Mouse (Mus musculus) intestine, postnatal 0 days (tissue): ENCODE measurements around the gene Greb1. TPM values are rescaled to one million over a fixed set of nuclear protein-coding genes. Genes with fewer than 3 reads are reported as not detected.

Experiments
- ATAC-seq: fragments of 200-750 bp; cut with Nextera tagmentation; 2 replicates; pipeline ENCODE4 v1.8.0; 2017; ENCODE audit warnings: mild to moderate bottlenecking, moderate TSS enrichment, moderate library complexity
- H3K27ac ChIP-seq: fragments of 300-500 bp; sonication (generic); 2 replicates; pipeline ENCODE4 v1.5.1; 2014; ENCODE audit warnings: mild to moderate bottlenecking, low read depth, low read length, moderate library complexity
- H3K27me3 ChIP-seq: fragments of 300-500 bp; sonication (generic); replicated peaks from 2 replicates; pipeline ENCODE4 v1.6.1; 2014; ENCODE audit warnings: low read length, mixed read lengths; ENCODE audit not compliant: control insufficient read depth, insufficient read depth
- H3K36me3 ChIP-seq: fragments of 300-500 bp; sonication (generic); 2 replicates; pipeline ENCODE4 v1.6.1; 2014; ENCODE audit warnings: mild to moderate bottlenecking, moderate library complexity; ENCODE audit not compliant: control insufficient read depth, insufficient read depth
- H3K4me1 ChIP-seq: fragments of 300-500 bp; sonication (generic); replicated peaks from 2 replicates; pipeline ENCODE4 v1.6.1; 2014; ENCODE audit warnings: antibody characterized with exemption, low read length, mixed read lengths; ENCODE audit not compliant: control insufficient read depth, insufficient read depth
- H3K4me2 ChIP-seq: fragments of 300-500 bp; sonication (generic); replicated peaks from 2 replicates; pipeline ENCODE4 v1.6.1; 2014; ENCODE audit warnings: low read depth, mild to moderate bottlenecking, moderate library complexity
- H3K4me3 ChIP-seq: fragments of 300-500 bp; sonication (generic); 2 replicates; pipeline ENCODE4 v1.5.1; 2014; ENCODE audit warnings: low read depth, low read length
- H3K9ac ChIP-seq: fragments of 300-500 bp; sonication (generic); 2 replicates; pipeline ENCODE4 v1.6.1; 2014; ENCODE audit warnings: mild to moderate bottlenecking, low read depth, low read length
- H3K9me3 ChIP-seq: fragments of 300-500 bp; sonication (generic); 2 replicates; pipeline ENCODE4 v1.6.1; 2016; ENCODE audit warnings: mixed run types; ENCODE audit not compliant: control insufficient read depth
- CTCF ChIP-seq: sonication (generic); IDR thresholded peaks from 2 replicates; pipeline ENCODE4 v1.5.1; 2016; ENCODE audit warnings: low read depth, mild to moderate bottlenecking, control low read depth, antibody characterized with exemption, moderate library complexity
- WGBS: fragments of 180-500 bp; shearing (Covaris S2); extraction: QIAGEN DNeasy Blood & Tissue Kit; methylation state at CpG from one replicate; pipeline ENCODE4 v1.1.7; 2014; 5-methylcytosine and 5-hydroxymethylcytosine counted together
- polyA plus RNA-seq: library from polyadenylated mRNA; unstranded; fragments of >200 nt; fragmentation: Nextera tagmentation; extraction: Ambion mirVana; gene quantifications from 2 replicates; pipeline ENCODE4 v1.2.1, GENCODE M21; 2015

Greb1 gene
- polyA plus RNA-seq, 1 experiment from 2014 or later, result 3.4 TPM

DNA sequence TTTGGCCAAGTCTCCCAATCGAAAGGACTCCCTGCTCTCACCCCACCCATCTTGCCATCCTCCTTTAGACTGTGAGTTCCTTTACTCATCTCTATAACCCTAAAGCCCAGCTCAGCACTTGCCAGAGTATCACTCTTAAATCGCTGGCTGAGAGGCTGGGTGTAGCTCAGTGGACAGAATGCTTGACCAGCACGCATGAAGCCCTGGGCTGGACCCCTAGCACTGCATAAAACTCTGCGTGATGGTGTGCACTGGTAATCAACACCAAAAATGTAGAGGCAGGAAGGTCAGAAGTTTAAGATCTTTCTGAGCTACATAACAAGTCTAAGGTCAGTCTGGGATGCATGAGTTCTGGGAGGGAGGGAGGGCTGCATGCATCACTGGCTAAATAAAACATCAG, 26.1 kb downstream of the Greb1 start:
- no peaks in the 10 kb centered on the region for H3K9me3 ChIP-seq
- 92% methylated on average over 4 of the region's 4 CpGs for WGBS
- H3K4me1 ChIP-seq, result no peaks in the 10 kb centered on the region
- no peak overlapping the region for H3K9ac ChIP-seq
- H3K4me3 ChIP-seq, result no peak overlapping the region
- ATAC-seq, result no peak
- TF ChIP-seq CTCF, result no peak
- no peaks in the 10 kb centered on the region for H3K27me3 ChIP-seq
- H3K4me2 ChIP-seq, result no peak overlapping the region
- no peak overlapping the region for H3K27ac ChIP-seq
- H3K36me3 ChIP-seq, result no peaks in the 10 kb centered on the region

DNA sequence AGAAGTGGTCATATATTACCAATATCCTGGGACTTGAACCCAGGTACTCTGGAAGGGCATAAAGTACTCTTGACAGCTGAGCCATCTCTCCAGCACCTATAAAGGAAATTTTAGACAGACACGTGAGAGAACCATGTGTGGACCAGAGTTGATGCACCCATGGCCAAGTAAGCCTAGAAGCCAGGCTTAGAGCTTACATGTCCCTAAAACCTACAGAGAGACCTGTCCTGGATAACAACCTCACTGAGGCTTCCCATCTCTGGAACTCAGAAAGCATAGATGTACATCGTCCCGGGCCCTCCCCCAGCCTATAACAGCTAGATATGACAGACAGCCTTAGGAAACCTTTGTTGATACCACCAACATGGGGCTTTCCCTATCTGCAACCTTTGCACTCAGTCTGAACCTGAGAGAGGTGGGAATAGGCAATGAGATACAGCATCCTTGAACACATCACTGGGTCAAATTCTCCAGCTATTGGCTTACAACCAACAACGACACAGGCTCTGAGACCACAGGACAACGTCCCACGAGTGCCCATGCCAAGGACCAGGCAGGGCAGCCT, 31.0 kb downstream of the Greb1 start:
- no peak for TF ChIP-seq CTCF
- Histone ChIP-seq H3K9me3 (no peaks in the 10 kb centered on the region), H3K4me2 (no peak overlapping the region), H3K9ac (no peak overlapping the region), H3K4me1 (no peaks in the 10 kb centered on the region), H3K27me3 (no peaks in the 10 kb centered on the region), H3K27ac (no peak overlapping the region), H3K36me3 (no peaks in the 10 kb centered on the region), H3K4me3 (no peak overlapping the region)
- no peak for ATAC-seq
- WGBS, result 68% methylated on average over 6 of the region's 6 CpGs

DNA sequence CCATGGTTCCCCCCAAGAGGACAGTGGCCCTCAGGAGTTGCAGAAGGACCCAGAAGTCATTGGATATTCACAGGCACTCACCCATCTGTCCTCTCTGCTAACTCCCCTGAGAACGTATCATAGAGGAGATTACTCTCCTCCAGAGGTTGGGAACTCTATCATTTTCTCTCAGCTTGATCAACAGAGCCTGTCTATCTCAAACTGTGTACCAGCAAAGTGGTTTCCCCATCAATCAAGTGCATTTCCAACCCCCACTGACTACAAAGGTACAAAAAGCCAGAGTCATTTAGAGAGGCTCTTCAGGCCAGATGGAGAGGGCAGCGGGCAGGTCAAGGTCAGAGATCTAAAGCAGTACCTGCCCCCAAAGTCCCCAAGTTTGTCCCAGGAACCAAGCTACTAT, 32.0 kb downstream of the Greb1 start:
- H3K4me3 ChIP-seq, result no peak overlapping the region
- H3K9ac ChIP-seq, result no peak overlapping the region
- H3K36me3 ChIP-seq, result no peaks in the 10 kb centered on the region
- 0 out of 2 replicates have a peak, but pooled peaks cover 3% of the 10 kb centered on the region for H3K4me1 ChIP-seq
- no peak for ATAC-seq
- TF ChIP-seq CTCF, result no peak
- no peaks in the 10 kb centered on the region for H3K9me3 ChIP-seq
- no peak overlapping the region for H3K27ac ChIP-seq
- H3K4me2 ChIP-seq, result no peak overlapping the region
- WGBS, result 69% methylated on average over 2 of the region's 2 CpGs
- no peaks in the 10 kb centered on the region for H3K27me3 ChIP-seq

DNA sequence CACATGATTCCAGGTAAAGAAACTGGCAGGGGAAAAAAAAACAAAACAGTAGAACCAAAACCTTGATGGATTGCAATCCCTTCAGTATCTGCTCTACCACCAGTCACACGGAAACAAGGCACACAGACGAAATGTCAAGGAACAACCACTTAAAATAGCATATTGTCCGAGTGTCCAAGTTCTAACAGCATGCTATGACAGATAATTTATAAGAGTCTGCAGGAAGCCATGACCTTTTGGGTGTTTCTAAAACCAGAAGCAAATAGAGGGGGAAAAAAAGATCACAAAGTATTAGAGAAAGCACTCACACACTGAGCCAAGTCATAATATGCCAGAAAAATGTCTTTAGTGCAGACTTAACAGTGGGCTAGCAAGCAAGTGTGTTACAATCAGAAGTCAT, 32.4 kb downstream of the Greb1 start:
- TF ChIP-seq CTCF, result no peak
- no peak for ATAC-seq
- Histone ChIP-seq H3K27ac (no peak overlapping the region), H3K4me1 (0 out of 2 replicates have a peak, but pooled peaks cover 4% of the 10 kb centered on the region), H3K9me3 (no peaks in the 10 kb centered on the region), H3K9ac (no peak overlapping the region), H3K4me2 (no peak overlapping the region), H3K4me3 (no peak overlapping the region), H3K27me3 (no peaks in the 10 kb centered on the region), H3K36me3 (no peaks in the 10 kb centered on the region)
- 57% methylated on average over 3 of the region's 3 CpGs for WGBS

GRCm38 (mm10) chr12:16764776-16765445, 35.8 kb downstream of the Greb1 start:
- no peak for TF ChIP-seq CTCF
- H3K4me2 ChIP-seq, result no peak overlapping the region
- no peak overlapping the region for H3K27ac ChIP-seq
- H3K4me1 ChIP-seq, result 0 out of 2 replicates have a peak, but pooled peaks cover 4% of the 10 kb centered on the region
- H3K36me3 ChIP-seq, result no peaks in the 10 kb centered on the region
- H3K4me3 ChIP-seq, result no peak overlapping the region
- ATAC-seq, result no peak
- WGBS, result 73% methylated on average over 12 of the region's 12 CpGs
- H3K27me3 ChIP-seq, result no peaks in the 10 kb centered on the region
- no peaks in the 10 kb centered on the region for H3K9me3 ChIP-seq
- H3K9ac ChIP-seq, result no peak overlapping the region

DNA sequence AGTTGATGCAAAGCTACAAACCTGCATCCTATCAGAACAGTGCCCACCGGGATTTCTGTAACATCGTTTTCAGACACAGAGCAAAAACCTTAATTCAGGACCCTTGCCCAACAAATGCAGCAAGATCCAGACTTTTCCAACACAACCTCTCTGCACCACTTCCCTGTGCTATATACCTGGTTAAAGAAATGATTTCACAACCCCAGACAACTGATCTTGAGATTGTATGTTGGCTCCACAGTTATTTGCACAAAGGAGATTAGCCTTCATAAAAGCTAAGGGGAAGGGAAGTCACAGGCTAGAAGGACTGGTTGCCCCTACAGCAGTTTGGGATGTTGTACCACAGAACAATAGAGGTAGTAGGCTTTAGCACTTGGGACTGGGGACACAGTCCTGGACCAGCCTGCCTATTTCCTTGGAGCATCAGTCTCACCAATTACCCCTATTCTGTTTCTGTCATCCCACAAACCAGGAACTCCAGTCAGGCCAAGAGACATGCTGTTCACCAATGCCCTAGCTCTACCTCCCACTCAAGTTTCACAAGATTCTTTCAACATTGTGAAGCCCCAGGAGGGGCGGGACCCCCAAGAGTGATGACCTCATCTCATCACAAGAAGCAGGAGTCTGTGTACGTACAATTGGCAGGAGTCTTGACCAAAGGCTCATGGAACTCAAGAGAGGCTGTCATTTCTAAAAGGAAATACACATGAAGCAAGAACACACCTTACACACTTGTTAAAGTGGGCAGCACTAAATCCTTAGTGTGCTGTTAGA, 36.9 kb downstream of the Greb1 start:
- Histone ChIP-seq H3K4me1 (0 out of 2 replicates have a peak, but pooled peaks cover 4% of the 10 kb centered on the region), H3K27me3 (no peaks in the 10 kb centered on the region), H3K36me3 (no peaks in the 10 kb centered on the region), H3K4me3 (no peak overlapping the region), H3K9me3 (no peaks in the 10 kb centered on the region), H3K27ac (no peak overlapping the region), H3K4me2 (no peak overlapping the region), H3K9ac (no peak overlapping the region)
- 77% methylated on average over 4 of the region's 4 CpGs for WGBS
- no peak for TF ChIP-seq CTCF
- no peak for ATAC-seq
